Mouse (Mus musculus) thymus, postnatal 0 days (tissue): ENCODE results near the gene Gm43720. TPM values are rescaled to one million over a fixed set of nuclear protein-coding genes. Genes with fewer than 3 reads are reported as not detected.
A peak's percentile ranks its signal among the peaks of the same experiment; 100 is the strongest.
"Not testable (repeated sequence)": the region's sequence is repeated elsewhere in the genome, so short reads cannot be mapped to it uniquely, and the experiment has no call there.

Source experiments
- DNase-seq: peaks from one replicate; pipeline ENCODE4 v3.0.0-alpha.2; 2015; ENCODE audit warnings: low spot score
- polyA plus RNA-seq: library from polyadenylated mRNA; unstranded; fragments of >200 nt; fragmentation: Nextera tagmentation; extraction: Ambion mirVana; gene quantifications from 2 replicates; pipeline ENCODE4 v1.2.1, GENCODE M21; 2015

The Gm43720 gene
- polyA plus RNA-seq, 1 experiment from 2014 or later, result not detected

DNA sequence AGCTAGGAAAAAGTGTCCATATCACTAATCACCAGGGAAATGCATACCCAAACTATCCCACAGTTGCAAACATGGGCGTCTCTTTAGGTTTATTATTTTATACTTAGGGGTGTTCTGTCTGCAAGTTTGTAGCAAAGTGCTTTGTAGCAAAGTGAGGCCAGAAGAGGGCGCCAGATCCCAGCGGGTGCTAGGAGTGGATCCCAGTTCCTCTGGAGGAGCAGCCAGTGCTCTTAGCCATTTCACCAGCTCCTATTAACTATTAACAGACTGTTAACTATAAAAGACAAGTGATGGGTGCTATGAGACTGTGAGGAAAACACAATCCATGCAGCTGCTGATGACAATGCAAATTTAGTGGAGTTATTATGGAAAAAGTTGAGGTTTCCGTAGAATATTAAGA, 57.6 kb downstream of the Gm43720 start:
- DNase-seq, result peak; percentile 66

DNA sequence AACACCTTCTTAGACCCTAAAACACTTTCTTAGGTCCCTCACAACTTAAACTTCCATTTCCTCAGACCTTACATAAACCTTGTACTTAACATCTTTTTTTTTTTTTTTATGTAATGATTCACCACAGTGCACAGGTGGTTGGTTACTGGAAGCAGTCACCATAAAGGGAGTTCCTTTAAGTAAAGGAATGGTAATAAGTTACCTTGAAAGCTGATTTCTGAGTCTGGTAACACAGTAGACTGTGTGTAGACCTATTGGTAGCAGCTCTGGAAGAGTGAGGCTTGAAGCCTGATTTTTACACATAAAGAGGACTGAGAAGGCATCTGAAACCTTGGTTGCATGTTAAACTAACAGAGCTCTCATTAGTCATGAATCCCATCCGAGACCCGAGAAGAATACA, 59.9 kb downstream of the Gm43720 start:
- no peak for DNase-seq

DNA sequence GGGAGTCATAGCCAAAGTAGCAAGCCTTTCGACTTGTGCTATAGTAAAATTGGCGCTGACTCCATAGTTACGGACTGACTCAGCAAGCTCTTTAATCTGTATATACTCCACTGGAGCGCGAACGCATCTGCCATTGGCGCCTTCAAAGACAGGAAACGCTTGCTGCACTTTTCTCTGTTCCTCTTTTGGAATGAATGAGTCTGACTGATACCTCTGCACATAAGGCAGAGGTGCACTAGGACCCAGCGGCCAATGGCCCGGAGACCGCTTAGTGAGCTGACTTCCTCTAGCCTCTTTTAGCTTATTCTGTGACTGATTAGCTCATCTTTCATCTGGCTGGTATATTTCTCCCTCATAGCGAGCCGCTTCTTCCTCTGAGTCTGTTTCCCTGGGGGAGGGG, 63.1 kb downstream of the Gm43720 start:
- DNase-seq, result not testable (repeated sequence)

Other genes starting within 250 kb of the Gm43720 start
- gene Smok3c, start 226.8 kb downstream of the Gm43720 start, polyA plus RNA-seq, result not detected in 2 replicates
- 8.5 and 8.6 TPM in 2 replicates for gene Zkscan1, start 194.9 kb downstream of the Gm43720 start, polyA plus RNA-seq
- 39.4 and 40.9 TPM in 2 replicates for gene Zscan21, start 163.1 kb downstream of the Gm43720 start, polyA plus RNA-seq
- 14.8 and 15.8 TPM in 2 replicates for gene Zfp113, start 124.2 kb downstream of the Gm43720 start, polyA plus RNA-seq
- gene Cops6, start 118.9 kb downstream of the Gm43720 start, polyA plus RNA-seq, result 214 and 223 TPM in 2 replicates
- 9.2 and 9.8 TPM in 2 replicates for gene Ap4m1, start 108.0 kb downstream of the Gm43720 start, polyA plus RNA-seq
- gene Mcm7, start 107.5 kb downstream of the Gm43720 start, polyA plus RNA-seq, result 281 and 296 TPM in 2 replicates
- 44.1 and 54.5 TPM in 2 replicates for gene Taf6, start 92.5 kb downstream of the Gm43720 start, polyA plus RNA-seq
- gene Cnpy4, start 92.5 kb downstream of the Gm43720 start, polyA plus RNA-seq, result 33.2 and 34.2 TPM in 2 replicates
- gene Mblac1, start 85.6 kb downstream of the Gm43720 start, polyA plus RNA-seq, result 10.2 and 10.8 TPM in 2 replicates
- gene Nxpe5, start 54.1 kb downstream of the Gm43720 start, polyA plus RNA-seq, result 0.36 and 0.44 TPM in 2 replicates
- gene Lamtor4, start 24.5 kb downstream of the Gm43720 start, polyA plus RNA-seq, result 83.9 and 88.4 TPM in 2 replicates
- gene BC037034, start 15.9 kb downstream of the Gm43720 start, polyA plus RNA-seq, result 5.7 and 7.6 TPM in 2 replicates
- gene Gal3st4, start 7.1 kb downstream of the Gm43720 start, polyA plus RNA-seq, result 1.8 and 2.4 TPM in 2 replicates
- 3.1 and 4.1 TPM in 2 replicates for gene Gpc2, start within 50 bp of the Gm43720 start, polyA plus RNA-seq
- gene Stag3, start 282 bp upstream of the Gm43720 start, polyA plus RNA-seq, result 2.3 and 3.2 TPM in 2 replicates
- gene Pvrig, start 62.0 kb upstream of the Gm43720 start, polyA plus RNA-seq, result 0.38 and 1.0 TPM in 2 replicates
- gene Zfp157, start 161.5 kb upstream of the Gm43720 start, polyA plus RNA-seq, result 19.2 and 22.6 TPM in 2 replicates